Mouse (Mus musculus) urinary bladder, adult 18-20 months (tissue): ENCODE results near the gene Gstm1.
"Not testable (repeated sequence)": the region's sequence is repeated elsewhere in the genome, so short reads cannot be mapped to it uniquely, and the experiment has no call there.

ENCODE experiments used
- DNase-seq, 2 experiments: peaks; one replicate each; pipeline ENCODE4 v3.0.0; 2022; ENCODE audit warnings: low spot score in 2 of 2, mixed read lengths in 2 of 2

Gstm1 gene

DNA sequence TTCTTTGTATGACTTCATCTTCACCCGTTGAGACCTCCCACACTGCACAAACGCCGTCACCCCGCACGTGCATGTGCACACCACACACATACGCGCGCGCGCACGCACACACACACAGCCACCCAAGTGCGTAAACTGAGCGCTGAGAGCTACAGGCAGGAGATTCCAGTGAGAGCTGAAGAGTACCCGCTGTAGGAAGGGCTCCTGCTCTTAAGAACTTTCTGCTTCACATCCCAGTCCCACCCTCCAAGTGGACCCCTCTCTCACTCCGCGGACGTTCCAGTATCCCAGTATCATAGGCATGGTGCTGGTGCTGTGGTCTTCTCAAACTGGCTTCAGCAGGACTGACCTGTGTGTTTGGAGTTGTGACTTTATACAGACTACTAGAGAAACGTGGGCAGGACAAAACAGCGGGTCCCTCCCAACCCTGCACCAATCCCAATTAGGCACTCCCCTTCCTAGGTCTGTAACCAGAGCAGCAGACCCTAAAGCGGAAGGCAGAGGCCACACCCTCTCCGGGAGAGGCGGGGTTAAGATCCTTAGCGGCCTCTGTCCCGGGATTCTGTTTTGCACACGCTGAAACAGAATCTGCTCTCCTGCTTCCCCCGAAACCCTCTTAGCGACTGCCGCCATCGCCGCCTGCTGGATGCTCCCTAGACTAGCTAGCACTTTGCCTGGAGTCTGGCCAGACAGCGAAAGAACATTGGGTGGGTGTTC is at the start of gene Gstm1:
Gstm1 (minus strand) TSS at position 501 of the 717 bp plus-strand sequence.
- peak; percentile 83 to 97 for DNase-seq

DNA sequence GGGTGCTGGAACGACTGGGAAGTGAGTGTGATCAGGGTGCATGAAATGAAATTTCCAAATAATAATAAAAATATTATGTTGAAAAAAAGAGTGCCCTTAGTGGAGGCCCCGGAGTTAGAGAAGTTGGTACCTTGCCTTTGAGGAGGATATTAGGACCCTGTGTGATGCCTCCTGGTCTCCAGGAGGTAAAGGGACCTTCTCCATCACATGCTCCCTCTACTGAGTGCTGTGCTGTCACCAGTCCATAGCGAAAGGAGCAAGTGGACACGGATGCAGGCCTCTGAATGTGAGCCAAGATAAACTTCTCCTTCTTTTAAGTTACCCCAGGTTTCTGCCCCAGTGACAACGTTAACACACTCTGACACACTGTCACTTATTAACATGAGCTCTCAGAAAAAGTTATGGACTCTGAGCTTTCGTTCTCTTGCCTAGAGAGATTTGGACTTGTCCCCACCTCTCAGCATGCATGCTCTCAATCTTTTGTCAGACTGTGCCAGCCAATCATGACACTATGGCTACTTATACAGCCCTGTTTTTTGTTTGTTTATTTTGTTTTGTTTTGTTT is 49.7 kb upstream of the Gstm1 start:
- no peak for DNase-seq

DNA sequence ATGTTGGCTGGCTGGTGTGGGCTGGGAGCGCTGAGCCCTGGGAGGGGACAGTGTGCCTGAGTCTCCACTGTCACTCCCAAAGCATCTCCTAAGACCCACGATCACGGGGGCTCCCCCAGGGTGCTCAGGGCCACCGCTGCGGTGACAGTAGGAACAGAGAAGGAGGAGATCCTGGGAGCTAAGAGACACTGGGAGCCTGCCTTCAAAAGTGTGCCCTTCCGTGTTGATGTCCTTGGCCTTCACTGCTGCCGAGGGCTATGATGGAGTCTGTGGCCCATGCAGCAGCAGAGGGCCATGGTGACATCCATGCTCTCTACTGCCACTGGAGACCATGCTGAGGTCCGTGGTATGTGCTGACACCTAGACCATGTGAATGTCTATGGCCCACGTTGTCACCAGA is 47.8 kb upstream of the Gstm1 start:
- no peak for DNase-seq

DNA sequence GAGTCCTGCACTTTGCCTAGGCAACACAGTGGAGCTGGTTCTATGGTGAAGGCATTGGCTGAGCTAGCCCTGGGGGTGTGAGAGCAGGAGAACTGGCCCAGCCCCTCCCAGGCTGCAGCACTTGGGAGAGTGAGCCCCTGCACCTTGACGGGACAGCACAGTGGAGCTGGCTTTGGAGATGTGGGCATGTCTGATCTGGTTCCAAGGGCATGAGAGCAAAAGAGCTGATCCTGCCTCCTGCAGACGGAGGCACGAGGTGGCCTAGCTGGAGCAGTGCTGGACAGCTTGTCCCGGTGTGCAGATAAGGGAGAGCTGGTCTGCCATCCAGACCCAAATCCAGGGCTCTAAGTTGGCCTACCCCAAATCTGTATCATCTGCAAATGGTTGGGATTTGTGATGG is 46.9 kb upstream of the Gstm1 start:
- DNase-seq, result no peak

DNA sequence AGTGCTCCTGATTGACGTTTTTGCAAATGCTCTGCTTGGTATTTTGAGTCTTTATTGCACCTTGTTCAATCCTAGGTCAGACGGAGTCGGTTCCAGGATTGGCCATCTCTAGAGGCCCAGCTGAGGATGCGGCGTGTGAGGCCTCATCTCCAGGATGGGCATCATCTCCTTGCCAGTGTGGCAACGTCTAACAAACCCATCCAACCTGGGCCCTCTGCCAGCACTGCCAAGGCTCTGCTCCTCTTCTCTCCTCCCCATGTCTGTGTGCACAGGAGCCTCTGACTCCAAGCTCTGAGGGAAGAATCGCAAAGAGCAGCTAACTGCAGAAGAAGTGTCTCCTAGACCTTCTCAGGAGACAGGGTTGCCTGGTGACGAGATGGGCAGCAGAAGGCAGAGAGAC is 44.9 kb upstream of the Gstm1 start:
- DNase-seq, result no peak

DNA sequence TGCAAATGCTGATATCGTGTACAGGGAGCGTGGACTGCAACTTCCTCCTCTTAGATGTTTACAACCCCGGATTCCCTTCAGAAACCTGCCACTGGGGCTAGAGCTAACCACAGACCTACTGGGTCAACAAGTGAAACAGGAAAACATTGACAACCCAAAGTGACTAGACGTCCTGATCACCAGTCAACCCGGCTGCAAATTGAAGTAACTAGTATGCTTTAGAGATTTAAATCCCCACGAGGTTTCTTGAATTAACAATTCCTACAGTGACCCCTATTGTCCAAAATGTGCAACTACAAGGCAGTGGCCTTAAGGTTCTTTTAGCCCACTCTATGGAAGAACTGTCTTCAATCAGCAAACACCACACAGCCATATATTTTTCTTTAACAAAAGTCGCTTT is 43.6 kb upstream of the Gstm1 start:
- no peak for DNase-seq

DNA sequence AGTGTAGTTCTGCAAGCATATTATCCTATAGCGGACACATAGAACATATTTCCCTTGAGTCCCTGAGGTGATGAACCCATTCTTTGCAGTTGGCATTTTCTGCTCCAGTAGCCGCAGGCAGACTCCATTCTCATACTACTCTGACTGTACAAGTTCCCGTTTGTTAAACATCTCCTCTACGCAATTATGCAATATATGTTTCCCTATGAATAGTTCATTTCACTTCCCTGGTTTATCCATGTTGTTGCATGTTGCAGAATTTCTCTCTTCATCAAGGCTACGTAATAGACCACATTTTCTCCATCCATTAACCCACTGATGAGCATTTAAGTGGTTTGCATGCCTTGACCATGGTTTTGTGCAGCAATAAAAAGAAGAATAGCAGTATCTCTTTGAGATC is 32.7 kb upstream of the Gstm1 start:
- no peak for DNase-seq

DNA sequence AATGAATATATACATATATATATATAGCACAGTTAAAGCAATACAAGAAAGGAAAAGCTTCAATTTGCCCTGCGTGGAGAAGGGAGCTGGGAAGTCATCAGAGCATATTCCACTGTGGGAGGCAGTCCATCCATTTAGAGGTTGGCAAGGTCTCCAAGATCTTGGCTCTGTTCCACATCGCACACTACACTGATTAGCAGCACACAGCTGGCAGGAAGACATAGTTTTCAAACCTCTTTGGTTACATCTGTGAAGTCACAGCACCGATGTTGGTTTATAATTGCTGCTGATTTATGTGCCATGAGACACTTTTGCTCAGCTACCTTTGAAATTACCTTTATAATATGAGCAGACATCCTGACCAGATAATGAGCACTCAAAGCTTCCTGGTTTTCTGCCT is 30.5 kb upstream of the Gstm1 start:
- no peak for DNase-seq

DNA sequence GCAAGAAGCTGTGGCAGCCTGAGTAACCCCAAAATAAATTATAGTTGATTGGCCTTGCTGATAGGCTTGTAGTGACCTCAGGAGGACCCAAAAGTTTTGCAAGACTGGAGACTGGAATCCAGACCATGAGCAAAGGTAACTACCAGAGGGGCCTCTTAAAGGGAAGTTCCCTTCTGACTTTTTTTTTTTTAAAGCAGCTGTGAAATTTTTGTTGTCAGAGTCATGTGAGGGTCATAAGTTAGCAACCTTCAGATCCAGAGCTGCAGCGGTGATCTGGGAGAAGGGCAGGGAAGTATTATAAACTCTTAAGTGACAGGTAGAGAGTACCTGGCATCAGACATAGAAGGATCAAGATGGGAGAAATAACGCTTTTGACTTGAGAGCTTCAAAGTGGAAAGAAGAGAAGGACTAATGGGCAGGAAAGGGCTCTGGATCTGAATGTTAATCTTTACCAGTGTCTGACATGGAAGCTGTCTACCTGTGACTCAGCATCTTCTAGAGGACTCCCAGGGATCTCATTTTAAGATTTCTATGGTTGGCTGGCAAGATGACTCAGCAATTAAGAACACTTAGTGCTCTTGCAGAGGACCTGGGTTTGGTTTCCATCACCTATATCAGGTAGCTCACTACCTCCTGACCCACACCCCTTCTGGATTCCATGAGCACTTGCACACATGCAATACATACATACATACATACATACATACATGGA is 29.3 kb upstream of the Gstm1 start:
- peak in 1 of 2 experiments; percentile 43 for DNase-seq

DNA sequence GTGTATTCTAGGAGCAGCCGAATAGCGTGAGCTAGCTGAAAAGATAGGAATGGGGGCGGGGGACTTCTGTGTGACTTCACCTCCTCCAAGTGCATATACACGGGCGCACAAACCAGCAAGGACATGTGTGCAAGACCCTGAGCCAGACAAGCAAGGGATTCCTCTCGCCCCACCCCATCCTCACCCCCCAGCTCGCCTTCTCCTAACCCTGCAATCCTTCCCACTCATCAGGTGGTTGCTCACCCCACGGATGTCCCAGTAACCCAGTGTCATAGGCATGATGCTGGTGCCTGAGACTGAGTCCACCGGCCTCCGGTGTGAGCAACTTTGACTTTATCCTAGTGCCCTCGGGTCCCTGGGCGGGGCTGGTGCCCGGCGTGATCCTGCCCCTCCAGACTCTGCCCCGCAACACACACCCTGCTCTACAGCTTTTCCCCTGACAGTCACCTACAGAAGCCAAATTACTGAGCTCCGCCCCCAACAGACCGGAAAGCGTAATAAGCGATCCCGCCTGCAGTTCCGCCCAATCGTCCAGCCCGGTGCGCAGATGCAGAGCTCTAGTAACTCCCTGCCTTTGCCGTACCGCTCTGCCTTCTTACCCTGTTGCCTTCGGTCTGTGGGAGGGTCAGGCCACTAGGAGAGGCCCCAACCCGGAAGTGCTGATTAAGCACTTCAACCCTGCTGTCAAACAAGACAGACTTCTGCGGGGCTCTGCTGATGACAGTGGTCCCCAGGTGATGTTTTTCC is 26.8 kb upstream of the Gstm1 start, which contains the start of gene Gstm4:
Gstm4 (minus strand) TSS at position 501 of the 747 bp plus-strand sequence.
- peak; percentile 82 to 90 for DNase-seq

DNA sequence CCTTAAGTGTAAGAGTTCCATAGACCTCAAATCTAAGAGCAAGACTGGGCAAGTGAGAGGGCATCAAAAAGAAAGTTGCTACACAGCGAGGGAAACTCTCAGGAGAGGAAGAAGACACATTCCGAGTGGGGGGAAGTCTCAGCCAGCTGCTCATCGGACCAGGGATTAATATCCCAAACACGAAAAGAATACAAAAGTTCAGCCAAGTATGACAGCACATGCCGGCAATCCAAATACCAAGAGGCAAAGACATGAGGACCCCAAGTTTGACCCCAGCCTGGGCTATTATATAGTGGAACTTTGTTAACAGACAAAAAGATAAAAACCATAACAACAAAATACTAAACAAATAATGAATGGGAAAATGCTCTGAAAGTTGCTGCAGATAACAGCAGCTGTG is 15.4 kb upstream of the Gstm1 start:
- no peak for DNase-seq

DNA sequence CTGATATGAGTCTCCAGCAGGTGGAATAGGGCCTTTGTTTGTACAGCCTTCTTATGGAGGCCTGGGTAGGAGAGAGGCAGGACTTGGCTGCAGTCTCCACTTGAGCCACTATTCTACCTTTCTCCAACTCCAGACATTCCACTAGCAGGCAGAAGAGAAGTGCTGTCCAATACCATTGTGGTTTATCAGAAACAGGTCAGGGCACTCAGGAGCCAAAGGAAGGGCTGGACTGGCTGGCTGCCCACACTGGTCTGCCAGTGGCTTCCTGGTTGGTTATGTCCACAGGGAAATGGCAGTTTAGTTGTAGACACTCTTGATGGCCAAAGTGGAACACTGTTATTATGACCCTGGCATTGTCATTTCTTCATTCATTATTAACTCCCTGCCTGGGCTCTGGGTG is 14.3 kb upstream of the Gstm1 start:
- DNase-seq, result no peak

DNA sequence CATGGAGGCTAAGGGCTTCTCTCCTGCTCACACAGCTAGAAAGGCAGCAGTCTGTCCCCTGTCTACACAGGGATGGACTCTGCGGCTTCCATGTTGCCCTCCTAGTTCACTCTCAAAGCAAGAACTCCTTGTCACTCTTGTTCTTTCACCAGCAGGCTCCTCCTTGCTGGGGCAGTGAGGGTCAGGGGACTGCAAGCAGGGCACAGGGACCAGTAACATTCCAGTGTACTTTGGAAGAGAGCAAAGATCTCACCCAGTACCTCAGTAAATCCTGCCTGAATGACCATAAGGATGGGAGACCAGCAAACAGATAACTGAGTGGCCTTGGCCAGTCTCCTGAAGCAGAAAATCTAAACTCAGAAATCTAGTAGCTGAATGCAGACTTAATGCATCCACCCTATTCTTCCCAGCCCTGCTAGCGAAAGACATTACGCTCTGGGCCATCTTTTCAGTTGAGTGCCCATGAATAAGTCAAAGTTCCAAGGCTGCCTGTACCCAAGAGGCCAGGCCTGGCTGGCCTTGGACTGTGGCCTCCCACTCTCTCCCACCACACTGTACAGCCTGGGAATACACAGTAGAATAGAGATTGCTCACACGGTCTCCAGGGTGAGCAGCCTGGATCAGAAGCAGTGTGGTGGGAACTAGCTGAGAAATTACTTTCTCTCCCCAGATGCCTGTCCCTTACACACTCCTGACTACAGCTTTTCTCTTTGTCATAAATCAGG is 11.0 kb upstream of the Gstm1 start:
- DNase-seq, result no peak

DNA sequence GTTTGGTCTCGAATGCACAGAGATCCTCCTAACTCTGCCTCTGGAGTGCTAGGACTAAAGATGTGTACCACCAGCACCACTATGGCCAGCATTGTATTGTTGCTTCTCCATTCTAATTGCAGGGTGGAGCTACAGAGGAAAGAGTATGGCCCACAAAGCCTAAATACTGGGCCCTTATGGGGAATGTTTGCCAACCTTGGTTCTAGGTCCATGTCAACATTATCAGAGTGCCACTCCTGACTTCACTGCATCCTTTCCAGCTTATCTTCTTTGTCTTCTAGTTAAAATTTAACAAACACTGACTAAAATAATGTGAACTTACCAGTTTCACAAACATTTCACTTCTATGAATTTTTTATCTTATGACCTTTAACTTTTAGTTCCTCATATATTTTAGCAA is 8.8 kb upstream of the Gstm1 start:
- DNase-seq, result no peak

DNA sequence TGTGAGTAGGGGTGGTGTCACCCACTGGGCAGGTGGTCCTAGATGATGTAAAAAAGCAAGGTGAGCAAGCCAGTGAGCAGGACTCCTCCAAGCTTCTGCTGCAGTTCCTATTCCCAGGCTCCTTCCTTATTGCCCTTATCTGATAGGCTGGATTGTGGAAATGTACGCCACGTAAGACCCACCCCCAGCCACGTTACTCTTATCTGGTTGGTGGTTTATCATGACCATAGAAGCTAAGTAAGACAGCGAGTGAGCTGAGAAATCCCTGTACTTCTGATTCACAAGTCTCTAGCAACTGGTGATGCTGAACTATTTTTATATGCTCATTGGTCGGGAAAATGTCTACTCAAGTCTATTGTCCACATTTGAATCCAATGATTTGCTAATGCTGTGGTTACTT is 8.3 kb upstream of the Gstm1 start:
- no peak for DNase-seq

DNA sequence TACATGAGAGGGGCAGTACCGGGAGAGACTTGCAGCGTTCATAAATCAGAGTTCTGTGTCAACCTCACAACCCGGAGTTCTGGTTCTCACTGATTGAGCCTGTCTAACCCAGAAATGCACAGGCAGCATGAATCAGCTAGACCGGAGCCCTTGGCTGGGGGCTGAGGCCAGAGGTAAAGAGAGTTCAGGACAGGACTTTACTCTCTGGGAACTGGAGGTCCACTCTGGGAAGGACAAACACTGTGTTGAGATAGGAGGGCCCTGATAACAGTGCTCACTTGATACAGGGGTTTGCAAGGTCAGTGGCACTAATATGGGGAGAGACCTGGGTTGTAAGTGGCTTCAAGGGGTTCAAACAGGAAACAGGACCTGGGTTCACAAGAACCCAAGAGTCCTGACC is 7.5 kb upstream of the Gstm1 start:
- DNase-seq, result peak in 1 of 2 experiments; percentile 63

DNA sequence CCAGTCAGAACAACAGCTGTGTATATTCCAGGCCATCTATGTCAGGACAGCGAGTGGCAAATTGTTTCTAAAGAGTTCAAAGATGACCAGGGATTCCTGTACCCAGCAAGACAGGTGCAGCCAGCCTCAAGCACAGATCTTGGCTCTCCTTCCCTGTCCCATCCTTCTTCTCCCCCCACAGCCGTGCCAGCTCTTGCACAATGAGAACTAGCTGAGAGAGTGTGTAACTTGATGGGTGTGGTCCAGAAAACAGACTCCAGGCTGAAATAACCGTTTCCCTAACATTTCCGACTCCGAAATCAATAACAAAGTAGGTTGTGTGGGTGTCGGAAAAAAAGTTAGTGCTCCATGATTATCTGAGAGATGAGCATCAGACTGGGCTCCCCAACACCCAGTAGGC is 4.9 kb upstream of the Gstm1 start:
- DNase-seq, result peak in 1 of 2 experiments; percentile 76

DNA sequence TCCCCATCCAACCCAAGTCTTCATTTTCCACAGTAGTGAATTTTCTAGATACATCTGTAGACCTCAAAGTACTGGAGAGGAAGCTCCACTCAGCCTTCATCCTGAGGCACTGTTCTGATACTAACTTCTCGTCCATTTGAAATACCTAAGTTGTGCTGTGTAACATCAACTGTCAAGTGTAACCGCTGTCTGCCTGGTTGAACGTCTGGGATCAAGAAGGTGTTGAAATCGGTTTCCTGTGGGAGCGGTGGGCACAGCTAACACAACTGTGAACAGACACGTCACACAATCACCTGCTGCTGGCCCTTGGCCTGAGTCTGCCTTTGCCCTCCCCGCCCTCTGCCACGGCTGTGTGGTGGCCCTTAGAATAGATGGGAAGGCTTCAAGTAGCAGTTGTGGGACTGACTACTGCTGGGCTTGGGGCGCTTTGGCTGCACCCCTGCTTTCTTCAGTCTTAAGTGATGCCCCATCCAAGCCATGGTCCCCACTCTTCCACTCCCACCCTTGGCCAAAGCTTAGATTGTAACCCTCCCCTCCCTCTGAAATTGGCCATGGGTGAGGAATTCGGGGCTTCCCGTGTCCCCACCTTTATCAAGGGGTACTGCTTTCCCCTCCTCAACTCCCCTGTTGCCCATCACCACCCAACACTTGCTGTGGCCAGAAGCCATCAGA is 2.7 kb upstream of the Gstm1 start:
- not testable (repeated sequence) for DNase-seq

DNA sequence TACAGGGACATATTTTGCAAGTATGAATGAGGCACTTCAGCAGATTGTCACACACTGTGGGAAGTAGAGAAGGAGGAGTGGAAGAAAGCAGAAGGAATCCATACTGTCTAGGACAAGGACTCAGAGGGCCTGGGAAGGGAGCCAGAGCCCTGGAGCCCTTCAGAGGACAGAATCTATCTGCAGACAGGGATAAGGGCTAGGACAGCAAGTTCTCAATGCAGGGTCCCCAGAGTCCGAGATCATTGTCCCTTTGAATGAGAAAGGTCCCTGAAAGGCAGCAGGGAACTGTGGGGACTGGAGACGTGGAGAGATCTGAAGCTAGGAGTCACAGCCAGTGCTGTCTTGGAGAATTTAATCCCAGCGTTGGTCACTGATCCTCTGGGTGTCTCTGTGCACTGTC is 1.5 kb upstream of the Gstm1 start:
- DNase-seq, result not testable (repeated sequence)

DNA sequence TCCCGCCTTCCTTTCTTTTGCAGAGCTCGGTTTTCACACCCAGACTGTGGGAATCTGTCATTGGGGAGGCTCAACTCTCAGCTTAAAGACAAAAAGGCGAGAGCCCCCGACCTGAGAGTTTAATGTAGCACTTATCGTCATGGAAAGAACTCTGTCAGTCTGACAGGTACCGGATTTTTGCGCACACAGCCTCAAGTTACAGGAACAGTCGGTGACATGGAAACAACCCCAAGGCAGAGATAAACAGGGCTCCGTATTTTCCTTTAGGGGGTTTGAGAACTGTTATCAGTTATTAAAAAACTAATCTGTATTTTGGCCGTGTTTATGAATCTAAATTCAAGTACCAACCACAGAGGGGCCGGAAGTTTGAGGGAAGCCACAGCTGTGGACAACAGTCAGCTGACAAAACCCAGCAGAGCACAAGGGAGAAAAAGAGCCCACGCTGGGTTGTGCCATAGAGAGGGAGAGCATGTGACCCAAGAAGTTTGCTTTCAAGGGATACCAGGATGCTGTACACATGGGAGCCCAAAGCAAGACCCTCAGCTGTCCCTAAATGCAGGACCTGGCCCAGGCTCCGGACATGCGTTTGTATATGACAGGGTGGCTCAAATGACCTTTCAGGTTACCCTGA is 532 bp upstream of the Gstm1 start:
- DNase-seq, result no peak

DNA sequence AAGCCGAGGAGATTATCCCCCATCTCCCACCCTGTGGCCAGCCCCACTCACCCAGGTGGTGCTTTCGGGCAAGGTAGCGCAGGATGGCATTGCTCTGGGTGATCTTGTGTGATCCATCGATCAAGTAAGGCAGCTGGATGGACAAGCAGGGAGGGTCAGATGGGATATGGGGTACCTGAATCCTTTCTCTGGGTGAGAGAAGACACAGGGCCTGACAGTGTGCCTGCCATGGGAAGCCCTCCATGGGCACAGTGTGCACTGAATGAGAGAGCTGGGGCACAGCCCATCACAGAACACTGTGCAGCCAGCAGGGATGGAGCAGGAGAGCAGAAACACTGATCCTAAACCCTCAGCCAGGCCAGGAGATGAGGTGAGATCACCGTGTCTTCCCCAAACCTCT is 1.3 kb downstream of the Gstm1 start:
- DNase-seq, result not testable (repeated sequence)
